Mouse (Mus musculus) kidney, postnatal 0 days (tissue): ENCODE measurements around the gene Slc22a17. TPM values are rescaled to one million over a fixed set of nuclear protein-coding genes. Genes with fewer than 3 reads are reported as not detected.

ENCODE experiments used
- ATAC-seq: fragments of 200-750 bp; cut with Nextera tagmentation; replicated peaks from 2 replicates; pipeline ENCODE4 v1.8.0; 2017; ENCODE audit warnings: low read depth, moderate number of reproducible peaks, moderate TSS enrichment, moderate library complexity; ENCODE audit not compliant: low FRiP score
- DNase-seq: peaks from one replicate; pipeline ENCODE4 v3.0.0-alpha.2; 2016; ENCODE audit warnings: low spot score
- H3K27ac ChIP-seq: fragments of 300-500 bp; sonication (generic); 2 replicates; pipeline ENCODE4 v1.5.1; 2014; ENCODE audit warnings: mild to moderate bottlenecking
- H3K27me3 ChIP-seq: fragments of 300-500 bp; sonication (generic); 2 replicates; pipeline ENCODE4 v1.6.1; 2014; ENCODE audit warnings: low read length, mixed read lengths; ENCODE audit not compliant: insufficient read depth
- H3K36me3 ChIP-seq: fragments of 300-500 bp; sonication (generic); 2 replicates; pipeline ENCODE4 v1.6.1; 2014; ENCODE audit warnings: low read length, mixed read lengths; ENCODE audit not compliant: insufficient read depth
- H3K4me1 ChIP-seq: fragments of 300-500 bp; sonication (generic); replicated peaks from 2 replicates; pipeline ENCODE4 v1.6.1; 2014; ENCODE audit warnings: antibody characterized with exemption, low read length, mixed read lengths; ENCODE audit not compliant: insufficient read depth
- H3K4me2 ChIP-seq: fragments of 300-500 bp; sonication (generic); 2 replicates; pipeline ENCODE4 v1.6.1; 2014; ENCODE audit warnings: mild to moderate bottlenecking, low read length, moderate library complexity, mixed read lengths
- H3K4me3 ChIP-seq: fragments of 300-500 bp; sonication (generic); replicated peaks from 2 replicates; pipeline ENCODE4 v1.5.1; 2014; ENCODE audit warnings: low read depth, low read length
- H3K9ac ChIP-seq: fragments of 300-500 bp; sonication (generic); 2 replicates; pipeline ENCODE4 v1.6.1; 2014; ENCODE audit warnings: low read depth, low read length
- H3K9me3 ChIP-seq: fragments of 300-500 bp; sonication (generic); replicated peaks from 2 replicates; pipeline ENCODE4 v1.6.1; 2016; ENCODE audit warnings: low read length, inconsistent platforms, mixed read lengths
- CTCF ChIP-seq: IDR thresholded peaks from 2 replicates; pipeline ENCODE4 v1.5.1; 2016; ENCODE audit warnings: antibody characterized with exemption, low read depth, mild to moderate bottlenecking, moderate library complexity
- WGBS: fragments of 180-500 bp; shearing (Covaris S2); extraction: QIAGEN DNeasy Blood & Tissue Kit; methylation state at CpG from one replicate; pipeline ENCODE4 v1.1.7; 2014; 5-methylcytosine and 5-hydroxymethylcytosine counted together
- polyA plus RNA-seq: library from polyadenylated mRNA; unstranded; fragments of >200 nt; fragmentation: Nextera tagmentation; extraction: Ambion mirVana; gene quantifications from 2 replicates; pipeline ENCODE4 v1.2.1, GENCODE M21; 2015

Gene Slc22a17
- polyA plus RNA-seq, 1 experiment from 2014 or later, result 48.1 TPM

- Histone ChIP-seq H3K9me3 (no peaks in the 10 kb centered on the region), H3K4me1 (0 out of 2 replicates have a peak, but pooled peaks cover 3% of the 10 kb centered on the region), H3K9ac (no peak overlapping the region), H3K27ac (no peak overlapping the region), H3K4me2 (no peak overlapping the region), H3K27me3 (no peaks in the 10 kb centered on the region), H3K36me3 (peaks cover 22% of the 10 kb centered on the region), H3K4me3 (no peak overlapping the region)
- ATAC-seq (peak; percentile 50), DNase-seq (peak; percentile 94)
- peak; percentile 96 for TF ChIP-seq CTCF
- under 1% methylated on average over 3 of the region's 3 CpGs for WGBS
Measured at GRCm38 (mm10) chr14:54900383-54900782, 12.5 kb downstream of the Slc22a17 start.

DNA sequence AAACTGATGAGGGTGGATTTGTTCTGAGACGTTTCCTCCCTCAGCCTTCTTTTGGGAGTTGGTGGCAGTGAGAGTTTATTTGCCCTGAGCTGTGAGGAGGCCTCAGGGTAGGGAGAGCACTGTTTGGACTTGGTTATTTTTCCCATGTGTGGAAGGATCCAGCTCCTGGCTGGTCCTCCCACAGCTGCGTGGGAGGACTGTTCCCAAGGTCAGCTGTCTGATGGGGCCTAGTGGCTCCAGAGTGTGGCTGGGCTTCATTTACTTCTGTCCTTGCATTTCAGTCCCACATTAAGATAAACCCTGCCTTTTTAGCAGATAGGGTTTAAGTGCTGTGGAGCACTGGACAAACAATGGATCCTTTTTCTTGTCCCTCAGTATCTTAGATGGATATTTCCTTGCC, 15.5 kb downstream of the Slc22a17 start:
- H3K27ac ChIP-seq, result 0 out of 2 replicates have a peak overlapping the region, but pooled peaks have one; percentile 0
- no peak overlapping the region for H3K9ac ChIP-seq
- no peak overlapping the region for H3K4me2 ChIP-seq
- H3K4me1 ChIP-seq, result 0 out of 2 replicates have a peak, but pooled peaks cover 3% of the 10 kb centered on the region
- H3K4me3 ChIP-seq, result no peak overlapping the region
- peaks cover 22% of the 10 kb centered on the region for H3K36me3 ChIP-seq
- H3K9me3 ChIP-seq, result no peaks in the 10 kb centered on the region
- ATAC-seq (no peak), DNase-seq (peak; percentile 54)
- no peaks in the 10 kb centered on the region for H3K27me3 ChIP-seq
- 22% methylated on average over 2 of the region's 2 CpGs for WGBS
- TF ChIP-seq CTCF, result no peak

DNA sequence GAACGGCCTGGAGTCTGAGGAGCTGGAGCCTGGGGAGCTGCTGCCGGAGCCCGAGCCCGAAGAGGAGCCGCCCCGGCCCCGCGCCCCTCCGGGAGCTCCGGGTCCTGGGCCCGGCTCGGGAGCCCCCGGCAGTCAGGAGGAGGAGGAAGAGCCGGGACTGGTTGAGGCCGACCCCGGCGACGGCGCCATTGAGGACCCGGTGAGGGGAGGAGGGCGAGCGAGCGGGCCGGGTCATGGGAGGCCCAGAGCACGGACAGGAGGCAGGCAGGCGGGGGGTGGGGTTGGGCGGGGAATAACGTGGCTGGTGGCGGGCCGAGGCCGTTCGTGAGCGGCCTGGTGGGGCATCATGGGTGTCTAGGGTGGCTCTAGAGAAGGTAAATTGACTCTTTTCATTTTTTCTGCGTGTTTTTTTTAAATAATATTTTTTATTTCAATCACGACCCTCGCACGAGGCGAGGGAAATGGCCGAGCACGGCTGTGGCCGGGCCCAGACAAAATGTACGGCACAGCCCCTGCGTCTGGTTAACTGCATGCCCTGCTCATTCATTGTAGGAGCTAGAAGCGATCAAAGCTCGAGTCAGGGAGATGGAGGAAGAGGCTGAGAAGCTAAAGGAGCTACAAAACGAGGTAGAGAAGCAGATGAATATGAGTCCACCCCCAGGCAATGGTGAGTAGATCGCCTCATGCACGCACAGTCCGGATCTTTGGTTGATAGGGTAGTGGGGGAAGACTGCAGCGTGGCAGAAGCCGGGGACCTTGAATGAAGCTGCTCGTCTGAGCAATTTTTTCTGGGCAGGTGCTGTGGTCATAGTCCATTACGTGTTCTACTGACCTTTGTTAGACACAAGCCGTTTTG, 18.4 kb downstream of the Slc22a17 start:
- Histone ChIP-seq H3K9ac (peak overlapping the region; percentile 100), H3K27ac (peak overlapping the region; percentile 97), H3K4me1 (0 out of 2 replicates have a peak, but pooled peaks cover 3% of the 10 kb centered on the region), H3K4me3 (peak overlapping the region; percentile 100), H3K9me3 (no peaks in the 10 kb centered on the region), H3K36me3 (peaks cover 22% of the 10 kb centered on the region), H3K4me2 (peak overlapping the region; percentile 61), H3K27me3 (no peaks in the 10 kb centered on the region)
- TF ChIP-seq CTCF, result no peak
- ATAC-seq (peak; percentile 50), DNase-seq (peak; percentile 68)
- under 1% methylated on average over 54 of the region's 54 CpGs for WGBS

- DNase-seq (peak; percentile 100), ATAC-seq (peak; percentile 99)
- Histone ChIP-seq H3K27me3 (no peaks in the 10 kb centered on the region), H3K4me1 (0 out of 2 replicates have a peak, but pooled peaks cover 3% of the 10 kb centered on the region), H3K9me3 (no peaks in the 10 kb centered on the region), H3K36me3 (peaks cover 17% of the 10 kb centered on the region), H3K27ac (peak overlapping the region; percentile 97), H3K4me2 (peak overlapping the region; percentile 61), H3K9ac (peak overlapping the region; percentile 100), H3K4me3 (peak overlapping the region; percentile 100)
- under 1% methylated on average over 34 of the region's 38 CpGs for WGBS
- no peak for TF ChIP-seq CTCF
Measured at GRCm38 (mm10) chr14:54893651-54894181, 19.2 kb downstream of the Slc22a17 start.

DNA sequence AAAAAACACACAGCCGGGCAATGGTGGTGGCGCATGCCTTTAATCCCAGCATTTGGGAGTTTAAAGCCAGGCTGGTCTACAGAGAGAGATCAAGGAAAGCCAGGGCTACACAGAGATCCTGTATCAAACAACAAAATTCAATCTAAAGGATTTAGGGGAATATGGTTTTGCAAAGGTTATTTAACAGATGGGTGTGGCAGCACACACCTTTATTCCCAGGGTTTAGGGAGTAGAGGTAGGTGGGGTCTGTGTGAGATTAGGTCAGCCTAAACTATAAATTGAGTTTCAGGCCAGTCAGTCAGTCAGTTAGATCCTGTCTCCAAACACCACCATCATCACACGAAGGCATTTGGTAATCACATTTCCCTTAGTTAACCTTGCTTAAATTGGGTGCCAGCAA, 20.7 kb downstream of the Slc22a17 start, which contains the start of gene Pabpn1:
TSS of gene Pabpn1 (plus strand) at position 301 of the 400 bp plus-strand sequence.
- no peak for DNase-seq
- Histone ChIP-seq H3K4me3 (peak within 1 kb of the TSS; percentile 100), H3K4me2 (peak within 1 kb of the TSS; percentile 47), H3K36me3 (peaks cover 7% of the 10 kb centered on the region), H3K4me1 (0 out of 2 replicates have a peak, but pooled peaks cover 3% of the 10 kb centered on the region), H3K27ac (peak within 1 kb of the TSS; percentile 77), H3K9ac (peak within 1 kb of the TSS; percentile 20; the same call in 1 of the 2 replicates), H3K9me3 (no peaks in the 10 kb centered on the region), H3K27me3 (no peaks in the 10 kb centered on the region)
- no peak for TF ChIP-seq CTCF
- no peak for ATAC-seq
- WGBS, result 93% methylated on average over 3 of the region's 3 CpGs

GRCm38 (mm10) chr14:54885309-54885708, 27.6 kb downstream of the Slc22a17 start:
- H3K36me3 ChIP-seq, result no peaks in the 10 kb centered on the region
- H3K9ac ChIP-seq, result no peak overlapping the region
- H3K27ac ChIP-seq, result no peak overlapping the region
- no peaks in the 10 kb centered on the region for H3K9me3 ChIP-seq
- H3K4me3 ChIP-seq, result no peak overlapping the region
- 82% methylated on average over 11 of the region's 11 CpGs for WGBS
- no peaks in the 10 kb centered on the region for H3K27me3 ChIP-seq
- DNase-seq (no peak), ATAC-seq (no peak)
- peaks cover 11% of the 10 kb centered on the region for H3K4me1 ChIP-seq
- H3K4me2 ChIP-seq, result peak overlapping the region; percentile 83
- no peak for TF ChIP-seq CTCF
